Mouse (Mus musculus): ENCODE data around the gene Impg2.

GRCm38 (mm10) chr16:56163466-56163865, 40.6 kb upstream of the Impg2 start:
- TF ChIP-seq CTCF (conservative IDR thresholded peaks at IDR 0.05; ENCODE audit: insufficient read depth, insufficient read length, low read depth, low read length) (no peak), POLR2A (IDR thresholded peaks at IDR 0.05; ENCODE audit: low read depth, low read length) (no peak)

All from kidney, adult 2 months (tissue).